Mouse (Mus musculus) embryonic facial prominence, embryonic 11.5 days (tissue): ENCODE measurements around the gene Zfp710. TPM values are rescaled to one million over a fixed set of nuclear protein-coding genes. Genes with fewer than 3 reads are reported as not detected.

Source experiments
- ATAC-seq: fragments of 200-750 bp; cut with Nextera tagmentation; replicated peaks from 2 replicates; pipeline ENCODE4 v1.8.0; 2017; ENCODE audit warnings: low read depth; ENCODE audit not compliant: insufficient number of reproducible peaks, low FRiP score, low TSS enrichment
- DNase-seq: peaks from one replicate; pipeline ENCODE4 v3.0.0-alpha.2; 2015; ENCODE audit warnings: low spot score
- H3K27ac ChIP-seq: fragments of 300-500 bp; sonication (generic); replicated peaks from 2 replicates; pipeline ENCODE4 v1.5.1; 2014; ENCODE audit warnings: mild to moderate bottlenecking, low read depth, low read length, control low read depth
- H3K27me3 ChIP-seq: fragments of 300-500 bp; sonication (generic); 2 replicates; pipeline ENCODE4 v1.6.1; 2014; ENCODE audit warnings: mild to moderate bottlenecking, low read length, moderate library complexity, mixed read lengths; ENCODE audit not compliant: control insufficient read depth, insufficient read depth
- H3K36me3 ChIP-seq: fragments of 300-500 bp; sonication (generic); replicated peaks from 2 replicates; pipeline ENCODE4 v1.6.1; 2014; ENCODE audit warnings: low read depth, mild to moderate bottlenecking, low read length, moderate library complexity, mixed read lengths; ENCODE audit not compliant: control insufficient read depth, insufficient read depth
- H3K4me1 ChIP-seq: fragments of 300-500 bp; sonication (generic); 2 replicates; pipeline ENCODE4 v1.6.1; 2014; ENCODE audit warnings: low read length, mixed read lengths; ENCODE audit not compliant: control insufficient read depth, insufficient read depth
- H3K4me2 ChIP-seq: fragments of 300-500 bp; sonication (generic); 2 replicates; pipeline ENCODE4 v1.6.1; 2014; ENCODE audit warnings: low read depth, mild to moderate bottlenecking, control low read depth, low read length, moderate library complexity
- H3K4me3 ChIP-seq: fragments of 300-500 bp; sonication (generic); 2 replicates; pipeline ENCODE4 v1.5.1; 2014; ENCODE audit warnings: low read depth, low read length, control low read depth
- H3K9ac ChIP-seq: fragments of 300-500 bp; sonication (generic); replicated peaks from 2 replicates; pipeline ENCODE4 v1.6.1; 2014; ENCODE audit warnings: mild to moderate bottlenecking, control low read depth, low read length
- H3K9me3 ChIP-seq: fragments of 300-500 bp; sonication (generic); replicated peaks from 2 replicates; pipeline ENCODE4 v1.6.1; 2016; ENCODE audit warnings: mild to moderate bottlenecking, low read length, inconsistent platforms, mixed read lengths; ENCODE audit not compliant: control insufficient read depth
- WGBS: fragments of 180-500 bp; shearing (Covaris S2); extraction: QIAGEN DNeasy Blood & Tissue Kit; methylation state at CpG from one replicate; pipeline ENCODE4 v1.1.7; 2014; 5-methylcytosine and 5-hydroxymethylcytosine counted together
- polyA plus RNA-seq: library from polyadenylated mRNA; unstranded; fragments of >200 nt; fragmentation: Nextera tagmentation; extraction: Ambion mirVana; gene quantifications from 2 replicates; pipeline ENCODE4 v1.2.1, GENCODE M21; 2014

Gene Zfp710
- polyA plus RNA-seq, 1 experiment from 2014 or later = 16.4 TPM

DNA sequence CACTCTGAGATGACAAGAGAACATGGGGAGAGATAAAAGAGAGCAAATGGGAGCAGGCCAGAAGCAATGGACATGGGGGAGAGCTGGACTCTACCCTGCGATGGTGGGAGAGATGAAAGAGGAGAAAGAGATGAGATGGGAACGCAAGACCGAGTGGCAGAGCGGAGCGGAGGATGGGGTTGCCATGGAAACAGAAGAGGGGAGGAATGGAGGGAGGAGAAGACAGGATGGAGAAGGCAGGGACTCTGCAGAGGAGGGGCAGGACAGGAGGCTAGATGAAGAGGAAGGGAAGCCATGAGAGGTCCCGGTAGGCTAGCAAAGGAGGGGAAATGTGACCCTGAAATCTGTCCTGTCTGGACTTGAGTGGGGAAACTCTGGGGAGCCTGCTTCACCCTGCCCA lies 47.7 kb downstream of the Zfp710 start:
- no peak overlapping the region for H3K4me3 ChIP-seq
- DNase-seq = no peak

DNA sequence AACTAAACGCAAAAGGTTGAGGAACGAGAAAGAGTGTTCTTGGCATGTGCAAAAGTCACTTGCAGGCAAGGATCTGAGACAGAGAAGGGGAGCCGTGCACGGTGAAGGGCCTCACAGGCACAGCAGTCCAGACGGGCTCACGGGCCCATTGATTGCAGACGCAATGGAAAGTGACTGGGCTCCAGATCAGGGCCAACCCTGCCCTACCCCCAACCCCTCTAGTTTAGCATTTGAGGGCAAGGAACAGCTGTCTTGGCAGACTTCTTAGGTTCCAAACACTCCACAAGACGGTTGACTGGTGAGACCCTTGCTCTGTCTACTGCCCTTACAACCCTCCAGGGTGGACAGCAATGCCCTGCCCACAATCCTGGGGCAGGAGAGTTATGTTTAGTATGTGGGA lies 48.9 kb downstream of the Zfp710 start:
- ATAC-seq (no peak), DNase-seq (no peak)
- Histone ChIP-seq H3K4me3 (no peak overlapping the region), H3K36me3 (no peaks in the 10 kb centered on the region), H3K27me3 (no peaks in the 10 kb centered on the region), H3K27ac (no peak overlapping the region), H3K9ac (no peak overlapping the region), H3K9me3 (no peaks in the 10 kb centered on the region), H3K4me2 (no peak overlapping the region), H3K4me1 (peaks cover 6% of the 10 kb centered on the region)
- 80% methylated on average over 8 of the region's 8 CpGs for WGBS

More for the DNA sequence above, 47.7 kb downstream of the Zfp710 start:
- Histone ChIP-seq H3K4me2 (no peak overlapping the region), H3K4me1 (peaks cover 6% of the 10 kb centered on the region), H3K27me3 (no peaks in the 10 kb centered on the region), H3K9ac (no peak overlapping the region), H3K36me3 (no peaks in the 10 kb centered on the region), H3K27ac (no peak overlapping the region), H3K9me3 (no peaks in the 10 kb centered on the region)
- ATAC-seq = no peak
- WGBS = 56% methylated on average over 6 of the region's 6 CpGs

DNA sequence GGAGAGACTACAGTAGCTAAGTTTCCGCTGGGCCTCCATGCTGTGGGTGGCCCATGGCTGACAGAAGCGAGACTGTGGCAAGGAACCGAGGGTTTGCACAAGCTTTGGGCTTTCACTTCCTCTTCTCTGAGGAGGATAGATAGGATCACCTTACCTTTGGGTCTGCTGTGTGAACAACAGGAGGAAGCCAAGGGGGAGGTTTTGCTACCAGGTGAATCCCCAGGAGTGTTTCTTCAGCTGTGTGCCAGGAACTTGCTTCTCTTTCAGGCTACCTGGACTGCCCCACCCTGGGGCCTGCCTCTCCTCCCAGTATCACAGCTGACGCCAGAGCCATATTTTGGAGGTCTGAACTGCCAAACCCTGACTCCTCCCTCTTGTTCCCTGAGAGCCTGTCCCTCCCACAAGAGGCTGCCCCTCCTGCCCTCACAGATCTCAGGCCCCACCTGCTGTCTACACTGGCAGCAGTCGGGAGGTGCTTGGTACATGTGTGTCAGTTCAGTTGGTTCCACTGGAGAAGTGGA lies 50.4 kb downstream of the Zfp710 start:
- WGBS = 32% methylated on average over 5 of the region's 5 CpGs
- H3K9ac ChIP-seq = no peak overlapping the region
- ATAC-seq (no peak), DNase-seq (no peak)
- H3K27ac ChIP-seq = 0 out of 2 replicates have a peak overlapping the region, but pooled peaks have one; percentile 29
- H3K9me3 ChIP-seq = no peaks in the 10 kb centered on the region
- no peaks in the 10 kb centered on the region for H3K27me3 ChIP-seq
- H3K4me1 ChIP-seq = peaks cover 2% of the 10 kb centered on the region; the same call in 1 of the 2 replicates
- H3K4me2 ChIP-seq = no peak overlapping the region
- no peak overlapping the region for H3K4me3 ChIP-seq
- no peaks in the 10 kb centered on the region for H3K36me3 ChIP-seq

DNA sequence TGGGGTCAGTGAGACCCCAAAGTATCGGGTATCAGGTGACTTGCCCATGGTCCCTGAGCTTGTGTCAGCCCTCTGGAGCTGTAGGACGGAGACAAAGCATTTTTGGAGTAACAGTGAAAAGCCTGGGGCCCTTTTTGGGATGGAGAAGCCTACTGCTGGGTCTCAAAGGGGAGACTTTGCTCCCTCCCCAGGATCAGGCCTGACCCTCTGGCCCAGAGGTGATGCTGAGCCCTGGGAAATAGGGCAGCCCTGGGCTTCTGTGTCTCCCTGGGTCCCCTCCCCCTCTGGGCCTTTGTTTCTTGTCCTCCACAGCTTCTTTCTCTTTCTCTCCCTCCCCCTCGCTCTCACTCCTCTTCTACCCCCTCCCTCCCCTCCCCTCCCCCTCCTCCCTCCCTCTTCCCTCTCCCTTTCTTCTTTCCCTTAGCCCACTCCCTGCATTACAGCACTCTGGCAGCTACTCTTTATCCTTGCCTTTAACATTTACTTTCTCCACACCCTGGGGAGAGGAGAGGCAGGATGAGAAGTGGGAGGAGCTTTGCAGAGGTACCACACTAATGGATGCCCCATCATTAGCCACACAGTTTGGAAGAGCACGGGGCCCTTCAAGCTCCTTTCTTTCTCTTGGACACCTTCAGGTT lies 51.5 kb downstream of the Zfp710 start:
- Histone ChIP-seq H3K9me3 (no peaks in the 10 kb centered on the region), H3K4me3 (no peak overlapping the region), H3K9ac (no peak overlapping the region), H3K4me2 (no peak overlapping the region), H3K4me1 (peaks cover 2% of the 10 kb centered on the region), H3K27me3 (no peaks in the 10 kb centered on the region), H3K27ac (peak overlapping the region; percentile 15; the same call in 1 of the 2 replicates), H3K36me3 (no peaks in the 10 kb centered on the region)
- WGBS = 17% methylated on average over 4 of the region's 4 CpGs
- ATAC-seq (peak; percentile 55), DNase-seq (peak; percentile 49)

DNA sequence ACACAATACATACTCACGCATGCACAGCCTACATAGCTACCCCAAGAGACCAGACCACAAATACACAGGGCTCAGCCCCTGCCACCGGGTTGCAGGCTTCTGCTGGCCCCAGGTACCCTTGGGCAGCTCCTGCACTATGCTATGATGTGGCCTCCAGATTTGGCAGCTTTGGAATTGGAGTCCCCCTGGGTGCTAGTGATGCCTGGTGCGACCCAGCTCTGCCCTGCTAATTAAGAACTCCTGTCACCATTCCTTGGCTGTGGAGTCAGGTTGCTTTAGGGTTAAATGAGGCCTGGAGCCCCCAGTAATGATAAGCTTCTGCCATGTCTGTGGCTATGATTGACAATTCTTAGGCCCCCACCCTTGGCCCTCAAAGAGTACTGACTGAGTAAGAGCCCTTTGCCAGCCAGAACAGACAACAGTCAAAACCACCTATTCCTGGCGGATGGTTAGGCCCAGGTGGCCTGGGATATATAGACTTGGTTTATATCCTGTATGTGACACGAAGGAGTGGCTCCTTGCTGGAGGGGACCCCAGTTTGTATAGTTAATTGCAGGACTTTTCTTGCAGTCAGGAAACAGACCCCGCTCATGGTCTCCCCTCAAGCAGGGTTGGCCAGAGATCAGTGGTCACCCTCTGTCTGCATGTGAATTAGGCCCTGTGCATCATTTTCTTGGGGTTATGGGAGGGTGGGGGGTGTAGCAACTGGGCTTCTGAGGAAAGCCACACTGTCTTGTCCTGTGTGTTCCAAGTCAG lies 52.5 kb downstream of the Zfp710 start:
- DNase-seq (no peak), ATAC-seq (no peak; the same call in 1 of the 2 replicates)
- Histone ChIP-seq H3K4me3 (no peak overlapping the region), H3K36me3 (peaks cover 6% of the 10 kb centered on the region), H3K4me1 (peaks cover 2% of the 10 kb centered on the region), H3K27ac (no peak overlapping the region), H3K4me2 (no peak overlapping the region), H3K9me3 (no peaks in the 10 kb centered on the region), H3K9ac (no peak overlapping the region), H3K27me3 (no peaks in the 10 kb centered on the region)
- WGBS = 57% methylated on average over 6 of the region's 6 CpGs

DNA sequence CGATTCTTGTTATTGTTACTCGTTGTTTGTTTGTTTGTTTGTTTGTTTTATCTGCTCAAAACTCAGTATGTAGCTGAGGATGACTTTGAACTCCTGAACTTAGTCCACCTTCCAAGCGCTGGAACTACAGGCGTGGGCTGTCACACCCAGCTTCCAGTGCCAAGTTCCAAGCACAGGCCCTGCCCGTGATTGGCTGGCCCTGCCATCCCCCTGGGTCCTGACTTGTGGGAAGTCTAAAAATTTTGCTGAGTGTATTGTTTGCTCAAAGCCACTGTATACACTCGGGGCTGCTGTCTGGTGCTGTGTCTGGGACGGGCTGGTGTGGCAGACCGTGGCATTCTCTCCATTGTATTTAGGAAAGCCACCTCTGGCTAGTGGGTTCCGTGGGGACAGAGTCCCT lies 53.2 kb downstream of the Zfp710 start:
- WGBS = 73% methylated on average over 9 of the region's 9 CpGs
- H3K36me3 ChIP-seq = peaks cover 8% of the 10 kb centered on the region
- H3K9ac ChIP-seq = no peak overlapping the region; the same call in 1 of the 2 replicates
- DNase-seq (no peak), ATAC-seq (no peak)
- no peak overlapping the region for H3K4me2 ChIP-seq
- no peak overlapping the region for H3K4me3 ChIP-seq
- H3K4me1 ChIP-seq = peaks cover 2% of the 10 kb centered on the region
- H3K27me3 ChIP-seq = no peaks in the 10 kb centered on the region
- no peak overlapping the region for H3K27ac ChIP-seq
- no peaks in the 10 kb centered on the region for H3K9me3 ChIP-seq

DNA sequence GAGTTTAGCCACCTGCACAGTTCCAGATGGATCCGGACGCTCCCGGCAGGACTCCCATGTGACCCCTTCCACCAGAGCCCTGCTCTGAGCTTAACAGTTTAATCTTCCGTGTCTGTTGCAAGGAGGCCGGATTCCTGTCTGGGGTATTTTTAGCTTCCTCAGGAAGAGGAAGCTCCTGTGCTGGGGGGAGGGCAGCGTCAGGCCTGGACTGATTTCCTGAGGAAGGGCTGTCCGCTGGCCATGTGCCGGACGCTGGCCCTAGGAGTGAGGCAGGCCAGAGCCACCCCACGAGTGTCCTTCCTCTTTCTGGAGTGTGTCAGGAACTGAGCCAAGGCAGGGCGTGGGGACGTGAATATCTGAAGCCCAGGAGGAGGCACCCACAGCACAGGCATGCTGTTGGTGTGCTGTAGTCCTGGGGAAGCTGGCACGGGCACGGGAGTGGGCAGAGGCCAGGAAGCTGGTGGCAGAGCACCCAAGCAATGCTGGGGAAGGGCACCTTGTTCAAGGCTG lies 54.2 kb downstream of the Zfp710 start:
- Histone ChIP-seq H3K4me2 (no peak overlapping the region), H3K4me1 (peaks cover 2% of the 10 kb centered on the region), H3K9me3 (no peaks in the 10 kb centered on the region), H3K9ac (peak overlapping the region; percentile 30; the same call in 1 of the 2 replicates), H3K27me3 (no peaks in the 10 kb centered on the region), H3K27ac (peak overlapping the region; percentile 65; the same call in 1 of the 2 replicates), H3K4me3 (no peak overlapping the region), H3K36me3 (peaks cover 11% of the 10 kb centered on the region)
- 29% methylated on average over 14 of the region's 14 CpGs for WGBS
- DNase-seq (peak; percentile 60), ATAC-seq (no peak)
